Mouse (Mus musculus): ENCODE measurements around the gene Zfp788. TPM values are rescaled to one million over a fixed set of nuclear protein-coding genes. Genes with fewer than 3 reads are reported as not detected.

The Zfp788 gene
- polyA plus RNA-seq, 1 experiment from 2014 or later = 20.3 TPM

Other genes with a start within 250 kb of the Zfp788 start
- gene AI987944, start 239.8 kb upstream of the Zfp788 start, polyA plus RNA-seq (2016; fragmentation: Nextera tagmentation; extraction: Ambion mirVana) = 7.1 and 7.8 TPM in 2 replicates
- gene Vmn2r57, start 184.5 kb upstream of the Zfp788 start, polyA plus RNA-seq (2016; fragmentation: Nextera tagmentation; extraction: Ambion mirVana) = 0.20 and 0.25 TPM in 2 replicates
- gene Gm20449, start 133.8 kb upstream of the Zfp788 start, polyA plus RNA-seq (2016; fragmentation: Nextera tagmentation; extraction: Ambion mirVana) = 0.06 and 0.10 TPM in 2 replicates
- 7.0 and 8.0 TPM in 2 replicates for gene AW146154, start 133.3 kb upstream of the Zfp788 start, polyA plus RNA-seq (2016; fragmentation: Nextera tagmentation; extraction: Ambion mirVana)
- gene Gm6871, start 59.5 kb upstream of the Zfp788 start, polyA plus RNA-seq (2016; fragmentation: Nextera tagmentation; extraction: Ambion mirVana) = not detected in 2 replicates
- gene 2610021A01Rik, start 34.0 kb upstream of the Zfp788 start, polyA plus RNA-seq (2016; fragmentation: Nextera tagmentation; extraction: Ambion mirVana) = 12.2 and 15.6 TPM in 2 replicates
- gene Vmn2r58, start 239.5 kb downstream of the Zfp788 start, polyA plus RNA-seq (2016; fragmentation: Nextera tagmentation; extraction: Ambion mirVana) = not detected in 2 replicates

Data from neural tube, embryonic 12.5 days (tissue).